Mouse (Mus musculus) stomach, postnatal 0 days (tissue): ENCODE data around the gene Mcfd2. TPM values are rescaled to one million over a fixed set of nuclear protein-coding genes. Genes with fewer than 3 reads are reported as not detected.

Experiments used
- ATAC-seq: fragments of 200-750 bp; cut with Nextera tagmentation; 2 replicates; pipeline ENCODE4 v1.8.0; 2017; ENCODE audit not compliant: low FRiP score, low TSS enrichment
- DNase-seq: peaks from one replicate; pipeline ENCODE4 v3.0.0-alpha.2; 2016; ENCODE audit warnings: low spot score
- H3K27ac ChIP-seq: fragments of 300-500 bp; sonication (generic); replicated peaks from 2 replicates; pipeline ENCODE4 v1.5.1; 2014; ENCODE audit warnings: mild to moderate bottlenecking, control low read depth
- H3K27me3 ChIP-seq: fragments of 300-500 bp; sonication (generic); 2 replicates; pipeline ENCODE4 v1.6.1; 2014; ENCODE audit warnings: low read length; ENCODE audit not compliant: control insufficient read depth, insufficient read depth
- H3K36me3 ChIP-seq: fragments of 300-500 bp; sonication (generic); 2 replicates; pipeline ENCODE4 v1.6.1; 2014; ENCODE audit warnings: low read length, mixed read lengths; ENCODE audit not compliant: control insufficient read depth, insufficient read depth
- H3K4me1 ChIP-seq: fragments of 300-500 bp; sonication (generic); replicated peaks from 2 replicates; pipeline ENCODE4 v1.6.1; 2014; ENCODE audit warnings: antibody characterized with exemption; ENCODE audit not compliant: control insufficient read depth, insufficient read depth
- H3K4me2 ChIP-seq: fragments of 300-500 bp; sonication (generic); replicated peaks from 2 replicates; pipeline ENCODE4 v1.6.1; 2014; ENCODE audit warnings: low read depth, mild to moderate bottlenecking, control low read depth, moderate library complexity
- H3K4me3 ChIP-seq: fragments of 300-500 bp; sonication (generic); 2 replicates; pipeline ENCODE4 v1.5.1; 2014; ENCODE audit warnings: low read depth, low read length, control low read depth
- H3K9ac ChIP-seq: fragments of 300-500 bp; sonication (generic); 2 replicates; pipeline ENCODE4 v1.6.1; 2014; ENCODE audit warnings: mild to moderate bottlenecking, low read length, control low read depth, mixed read lengths
- H3K9me3 ChIP-seq: fragments of 300-500 bp; sonication (generic); 2 replicates; pipeline ENCODE4 v1.6.1; 2016; ENCODE audit warnings: low read length; ENCODE audit not compliant: control insufficient read depth
- CTCF ChIP-seq: IDR thresholded peaks from 2 replicates; pipeline ENCODE4 v1.5.1; 2016; ENCODE audit warnings: antibody characterized with exemption, low read depth, mild to moderate bottlenecking, moderate library complexity
- EP300 ChIP-seq: optimal IDR thresholded peaks from 2 replicates; pipeline ENCODE3; 2016; ENCODE audit warnings: antibody characterized with exemption
- WGBS: fragments of 180-500 bp; shearing (Covaris S2); extraction: QIAGEN DNeasy Blood & Tissue Kit; methylation state at CpG from one replicate; pipeline ENCODE4 v1.1.7; 2014; 5-methylcytosine and 5-hydroxymethylcytosine counted together
- polyA plus RNA-seq: library from polyadenylated mRNA; unstranded; fragments of >200 nt; fragmentation: Nextera tagmentation; extraction: Ambion mirVana; gene quantifications from 2 replicates; pipeline ENCODE4 v1.2.1, GENCODE M21; 2015

Gene Mcfd2
- polyA plus RNA-seq, 1 experiment from 2014 or later: 80.4 TPM

- 0% methylated on average over 28 of the region's 38 CpGs for WGBS
- TF ChIP-seq EP300 (no peak), CTCF (no peak)
These were observed 16.9 kb upstream of the Mcfd2 start, which contains the start of gene Ttc7 for GRCm38 (mm10) chr17:87282706-87283053. Gene Ttc7, plus strand, starts transcription at chr17:87282886.

DNA sequence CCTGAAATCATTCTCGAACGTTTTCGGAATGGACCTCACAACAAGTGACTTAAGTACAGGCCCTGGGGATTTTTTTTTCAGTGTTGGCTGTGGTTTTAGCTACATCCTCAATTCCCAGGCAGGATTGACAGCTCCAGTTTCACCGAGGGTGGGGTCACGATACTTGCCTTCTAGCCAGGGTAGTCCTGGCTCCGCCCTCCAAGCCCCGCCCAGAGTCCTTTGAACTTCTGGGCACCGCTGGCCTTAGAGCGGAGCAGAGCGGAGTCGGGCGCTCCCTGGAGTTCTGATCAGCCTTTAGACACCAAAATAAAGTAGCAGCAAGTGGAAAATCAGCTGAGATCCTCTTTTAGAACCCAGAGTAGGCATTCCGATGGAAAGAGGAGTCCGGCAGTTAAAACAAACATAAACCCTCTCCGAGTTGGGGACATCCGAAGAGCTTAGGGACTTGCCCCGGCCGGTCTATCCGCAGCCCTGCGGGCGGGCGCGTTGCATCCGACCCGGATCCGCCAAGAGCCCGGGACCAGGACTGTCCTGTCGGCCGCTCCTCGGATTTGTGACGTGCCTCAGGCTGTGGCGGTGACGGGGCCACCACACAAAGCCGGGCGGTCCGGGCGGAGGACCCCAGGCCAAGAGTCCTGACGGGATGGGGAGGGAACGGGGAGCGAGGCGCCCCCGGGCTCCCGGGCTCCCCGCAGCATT lies 16.4 kb upstream of the Mcfd2 start:
- peak overlapping the region; percentile 96 for H3K9ac ChIP-seq
- TF ChIP-seq EP300 (no peak), CTCF (peak; percentile 39)
- peak overlapping the region; percentile 97 for H3K4me2 ChIP-seq
- peaks cover 6% of the 10 kb centered on the region; the same call in 1 of the 2 replicates for H3K4me1 ChIP-seq
- ATAC-seq (peak; percentile 90), DNase-seq (peak; percentile 94)
- peak overlapping the region; percentile 99 for H3K27ac ChIP-seq
- H3K27me3 ChIP-seq: no peaks in the 10 kb centered on the region
- under 1% methylated on average over 44 of the region's 44 CpGs for WGBS
- peak overlapping the region; percentile 81 for H3K4me3 ChIP-seq
- no peaks in the 10 kb centered on the region for H3K9me3 ChIP-seq
- H3K36me3 ChIP-seq: no peaks in the 10 kb centered on the region

More at GRCm38 (mm10) chr17:87282706-87283053, 16.9 kb upstream of the Mcfd2 start, which contains the start of gene Ttc7:
- Histone ChIP-seq H3K27me3 (no peaks in the 10 kb centered on the region), H3K27ac (peak within 1 kb of the TSS; percentile 99), H3K36me3 (no peaks in the 10 kb centered on the region), H3K4me1 (peaks cover 6% of the 10 kb centered on the region; the same call in 1 of the 2 replicates), H3K9me3 (no peaks in the 10 kb centered on the region), H3K9ac (peak within 1 kb of the TSS; percentile 96), H3K4me3 (peak within 1 kb of the TSS; percentile 81), H3K4me2 (peak within 1 kb of the TSS; percentile 97)
- ATAC-seq: peak; percentile 94
- DNase-seq: peak; percentile 98

DNA sequence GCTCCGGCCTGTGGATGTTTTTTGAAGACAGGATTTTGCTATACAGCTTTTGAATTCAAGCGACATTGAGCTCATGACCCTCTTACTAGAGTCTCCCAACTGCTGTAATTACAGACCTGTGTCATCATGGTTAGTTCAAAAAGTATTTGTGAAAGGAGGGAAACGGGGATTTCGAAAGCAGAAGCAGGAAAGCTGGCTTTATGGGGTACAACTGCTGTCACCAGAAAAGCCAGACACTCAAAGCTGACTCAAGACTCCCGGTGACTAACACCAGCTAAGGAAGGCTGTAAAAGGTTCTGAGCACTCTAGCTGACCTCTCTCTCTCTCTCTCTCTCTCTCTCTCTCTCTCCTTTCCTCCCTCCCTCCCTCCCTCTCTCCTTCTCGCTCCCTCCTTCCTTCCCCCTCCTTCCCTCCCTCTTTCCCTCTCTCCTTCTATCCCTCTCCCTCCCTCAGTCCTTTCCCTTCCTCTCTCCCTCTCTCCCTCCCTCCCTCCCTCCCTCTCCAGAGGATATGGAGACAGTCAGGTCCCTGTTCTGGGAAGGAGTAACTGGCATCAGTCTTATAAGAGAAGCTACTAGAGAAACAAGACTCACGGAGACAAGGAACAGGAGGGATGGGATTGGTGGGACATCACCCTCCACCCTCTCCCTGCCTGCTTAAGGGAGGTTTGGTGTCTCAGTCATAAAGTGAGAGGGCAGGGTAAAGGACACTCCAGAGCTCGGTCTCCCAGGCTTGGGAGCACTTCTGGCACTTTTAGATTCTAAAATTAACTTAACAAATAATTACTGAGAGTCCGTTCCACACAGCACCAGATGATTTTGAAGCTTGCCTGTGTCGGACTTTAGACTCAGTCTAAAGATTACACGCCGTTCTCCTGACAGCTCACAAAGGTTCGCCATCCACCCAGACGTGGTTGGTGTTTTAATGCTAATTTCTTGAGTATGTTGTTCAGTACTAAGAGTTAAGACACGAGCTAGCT lies 9.9 kb upstream of the Mcfd2 start:
- Histone ChIP-seq H3K4me2 (0 out of 2 replicates have a peak overlapping the region, but pooled peaks have one; percentile 3), H3K4me3 (no peak overlapping the region), H3K9ac (no peak overlapping the region), H3K4me1 (no peaks in the 10 kb centered on the region), H3K9me3 (no peaks in the 10 kb centered on the region), H3K36me3 (no peaks in the 10 kb centered on the region), H3K27me3 (no peaks in the 10 kb centered on the region), H3K27ac (no peak overlapping the region)
- ATAC-seq (peak; percentile 55), DNase-seq (peak; percentile 35)
- 45% methylated on average over 15 of the region's 15 CpGs for WGBS
- TF ChIP-seq EP300 (no peak), CTCF (no peak)

DNA sequence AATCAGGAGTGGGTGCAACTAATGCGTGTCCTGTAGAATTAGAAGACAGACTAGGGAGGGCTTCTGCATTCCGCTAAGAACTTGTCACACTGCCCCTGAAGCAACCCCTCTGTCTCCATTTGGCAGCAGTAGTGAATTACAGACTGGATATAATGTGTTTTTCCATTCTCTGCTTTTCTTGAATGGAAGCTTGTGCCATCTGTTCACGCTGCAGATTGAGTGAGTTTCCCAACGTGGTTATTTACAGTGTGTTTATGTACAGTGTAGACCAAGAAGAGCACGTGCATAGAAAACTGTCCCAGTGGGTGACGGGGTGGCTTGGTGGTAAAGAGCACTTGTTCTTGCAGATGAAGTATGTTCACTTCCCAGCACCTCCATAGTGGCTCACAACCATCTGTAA lies 3.7 kb upstream of the Mcfd2 start:
- no peak for TF ChIP-seq EP300
- TF ChIP-seq CTCF: no peak
- DNase-seq: no peak
- Histone ChIP-seq H3K4me2 (no peak overlapping the region), H3K9ac (no peak overlapping the region), H3K4me3 (no peak overlapping the region), H3K36me3 (no peaks in the 10 kb centered on the region), H3K9me3 (no peaks in the 10 kb centered on the region), H3K27me3 (no peaks in the 10 kb centered on the region), H3K4me1 (peaks cover 5% of the 10 kb centered on the region; the same call in 1 of the 2 replicates), H3K27ac (no peak overlapping the region)
- ATAC-seq: no peak
- WGBS: 49% methylated on average over 6 of the region's 6 CpGs

GRCm38 (mm10) chr17:87264927-87265791 lies 576 bp downstream of the Mcfd2 start:
- DNase-seq: no peak
- peaks cover 8% of the 10 kb centered on the region; the same call in 1 of the 2 replicates for H3K4me1 ChIP-seq
- WGBS: 5% methylated on average over 25 of the region's 28 CpGs

More at GRCm38 (mm10) chr17:87264927-87265791, 576 bp downstream of the Mcfd2 start:
- no peaks in the 10 kb centered on the region for H3K9me3 ChIP-seq
- peak overlapping the region; percentile 72 for H3K4me3 ChIP-seq
- H3K27me3 ChIP-seq: no peaks in the 10 kb centered on the region
- TF ChIP-seq CTCF: no peak
- TF ChIP-seq EP300: no peak
- peak overlapping the region; percentile 71 for H3K4me2 ChIP-seq
- ATAC-seq: peak; percentile 65
- H3K27ac ChIP-seq: peak overlapping the region; percentile 69
- H3K9ac ChIP-seq: peak overlapping the region; percentile 80
- peaks cover 4% of the 10 kb centered on the region; the same call in 1 of the 2 replicates for H3K36me3 ChIP-seq
